Mouse (Mus musculus) kidney, adult 2 months (tissue): ENCODE data around the gene Cd52.

ENCODE experiments used
- CTCF ChIP-seq: fragments of 200-500 bp; conservative IDR thresholded peaks from 2 replicates; pipeline ENCODE4 v1.5.1; 2011; ENCODE audit warnings: low read depth, mild to moderate bottlenecking, control low read depth, low read length, moderate library complexity, mixed read lengths; ENCODE audit not compliant: insufficient read depth, insufficient read length
- POLR2A ChIP-seq: fragments of 200-500 bp; IDR thresholded peaks from one replicate; pipeline ENCODE4 v1.6.1; 2011; ENCODE audit warnings: low read depth, low read length, control low read depth

DNA sequence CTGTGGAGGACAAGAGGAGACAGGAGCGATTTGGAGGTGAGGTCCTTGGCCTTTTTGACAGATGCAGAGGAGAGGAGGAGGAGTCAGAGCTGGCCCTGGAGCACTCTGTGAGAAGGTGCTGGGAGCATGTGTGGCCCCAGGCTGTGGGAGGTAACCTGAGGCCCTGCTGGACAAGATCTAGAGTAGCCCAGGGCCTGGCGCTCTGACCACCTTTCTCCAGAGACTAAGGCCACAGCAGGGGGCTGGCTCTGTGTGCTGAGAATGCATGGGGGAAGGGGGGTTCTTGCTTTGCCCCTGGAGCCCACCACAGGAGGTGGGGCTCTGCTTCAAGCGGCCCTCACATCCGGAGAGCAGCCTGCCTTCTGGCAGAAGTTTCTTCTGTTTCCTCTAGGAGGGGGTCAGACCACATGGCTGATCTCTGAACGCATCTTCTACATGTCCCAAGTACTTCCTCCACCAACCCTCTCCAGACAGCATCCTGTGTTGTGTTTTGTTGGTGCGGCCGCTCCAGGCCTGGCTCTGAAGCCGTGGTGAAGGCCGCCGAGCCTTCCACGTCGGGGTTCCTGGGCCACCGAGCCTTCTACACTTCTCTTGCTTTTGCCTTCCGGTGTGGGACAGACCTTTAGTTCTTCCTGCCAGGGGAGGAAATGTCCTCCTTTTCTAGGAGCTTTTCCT lies 23.4 kb upstream of the Cd52 start:
- TF ChIP-seq POLR2A (no peak), CTCF (no peak)
